Mouse (Mus musculus) cortical plate, adult 2 months (tissue): ENCODE measurements around the gene Fkbp4.

Experiments used
- CTCF ChIP-seq: fragments of 200-500 bp; IDR thresholded peaks from 2 replicates; pipeline ENCODE4 v1.5.1; 2011; ENCODE audit warnings: mild to moderate bottlenecking, control low read depth, low read length; ENCODE audit not compliant: insufficient read depth; ENCODE audit errors: extremely low read depth
- POLR2A ChIP-seq: fragments of 200-500 bp; IDR thresholded peaks from 2 replicates; pipeline ENCODE4 v1.6.1; 2011; ENCODE audit warnings: mild to moderate bottlenecking, low read length, control low read depth; ENCODE audit not compliant: insufficient read depth; ENCODE audit errors: extremely low read depth

DNA sequence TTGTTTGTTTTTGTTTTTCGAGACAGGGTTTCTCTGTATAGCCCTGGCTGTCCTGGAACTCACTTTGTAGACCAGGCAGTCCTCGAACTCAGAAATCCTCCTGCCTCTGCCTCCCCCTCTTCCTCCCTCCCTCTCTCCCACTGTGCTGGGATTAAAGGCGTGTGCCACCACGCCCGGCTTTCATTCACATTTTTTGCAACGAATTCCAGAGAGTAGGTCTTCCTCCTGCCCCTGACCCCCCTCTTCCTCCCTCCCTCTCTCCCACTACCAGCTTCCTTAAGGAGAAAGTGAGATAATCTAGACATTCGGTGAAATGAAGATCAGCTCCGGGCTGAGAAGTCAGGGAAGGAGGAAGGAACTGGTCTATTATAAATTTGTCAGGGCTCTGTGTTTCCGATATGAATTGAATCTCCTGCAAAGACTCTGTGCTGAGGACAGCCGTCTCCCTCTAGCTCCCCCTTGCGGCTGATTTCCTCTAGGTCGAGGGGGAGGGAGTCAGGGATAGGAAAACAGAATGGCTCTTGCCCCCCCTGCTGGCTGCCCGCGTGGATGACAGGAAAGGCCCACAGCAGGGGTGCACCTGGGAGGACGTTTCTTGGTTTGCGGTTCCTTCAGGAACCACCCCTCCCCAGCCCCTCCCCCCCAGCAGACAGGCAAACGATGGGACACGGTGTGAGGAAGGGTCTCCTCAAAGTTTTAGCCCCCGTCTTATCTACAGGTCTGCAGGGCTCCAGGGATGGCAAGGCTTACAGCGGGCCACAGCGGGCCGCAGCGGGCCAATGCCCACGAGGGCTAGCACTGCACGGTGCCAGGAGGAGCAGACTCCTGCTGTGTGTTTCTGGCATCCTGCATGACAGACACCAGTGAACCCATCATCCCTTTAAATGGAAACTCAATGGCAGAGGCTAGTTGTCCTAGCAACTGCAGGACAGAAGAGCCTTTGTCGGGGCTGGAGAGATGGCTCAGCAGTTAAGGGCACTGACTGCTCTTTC, 41.3 kb upstream of the Fkbp4 start:
- TF ChIP-seq POLR2A (no peak), CTCF (peak; percentile 100)
